Mouse (Mus musculus): Measurements from ENCODE around the gene Sft2d2. TPM values are rescaled to one million over a fixed set of nuclear protein-coding genes. Genes with fewer than 3 reads are reported as not detected.

Gene Sft2d2
- 7.0 and 7.3 TPM in 2 replicates for polyA plus RNA-seq (2012; rRNA removed)

DNA sequence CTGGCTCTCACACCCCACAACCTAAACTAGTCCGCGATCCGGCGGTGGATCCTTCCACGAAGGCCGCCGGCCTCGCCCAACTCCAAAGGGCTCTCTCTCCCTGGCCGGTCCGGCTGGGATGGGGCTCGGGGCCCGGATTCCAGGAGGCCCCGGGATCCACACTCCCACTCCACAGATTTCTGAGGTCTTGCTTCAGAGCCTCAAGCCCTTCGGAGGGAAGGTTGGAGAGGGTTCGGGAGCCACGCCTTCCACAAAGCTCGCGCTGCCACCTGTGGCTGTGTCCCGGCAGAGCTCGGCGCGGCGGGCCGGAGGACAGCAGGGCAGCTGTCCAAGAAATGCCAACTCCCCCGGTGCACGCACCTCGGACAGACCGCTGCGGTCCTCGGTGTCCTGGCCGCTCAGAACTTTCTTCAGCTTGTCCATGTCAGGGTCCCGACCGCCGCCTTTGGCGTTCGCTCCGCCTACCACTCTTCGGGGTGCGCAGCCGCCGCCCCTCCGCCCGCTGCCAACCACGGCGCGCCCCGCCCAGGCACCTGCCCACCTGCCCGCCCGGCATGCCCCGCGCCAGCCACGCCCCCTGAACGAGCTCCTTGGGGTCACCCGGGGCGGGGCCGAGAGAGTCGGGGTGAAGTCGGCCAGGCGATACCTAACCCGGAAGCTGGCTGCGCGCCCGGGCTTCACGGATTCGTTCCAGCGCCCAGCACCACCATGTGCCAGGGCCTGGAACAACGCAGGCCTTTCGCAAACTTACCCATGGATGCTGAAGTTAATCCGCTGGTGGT lies at the start of gene Sft2d2:
Gene Sft2d2, minus strand, starts transcription at position 559 of the 782 bp plus-strand sequence.

DNA sequence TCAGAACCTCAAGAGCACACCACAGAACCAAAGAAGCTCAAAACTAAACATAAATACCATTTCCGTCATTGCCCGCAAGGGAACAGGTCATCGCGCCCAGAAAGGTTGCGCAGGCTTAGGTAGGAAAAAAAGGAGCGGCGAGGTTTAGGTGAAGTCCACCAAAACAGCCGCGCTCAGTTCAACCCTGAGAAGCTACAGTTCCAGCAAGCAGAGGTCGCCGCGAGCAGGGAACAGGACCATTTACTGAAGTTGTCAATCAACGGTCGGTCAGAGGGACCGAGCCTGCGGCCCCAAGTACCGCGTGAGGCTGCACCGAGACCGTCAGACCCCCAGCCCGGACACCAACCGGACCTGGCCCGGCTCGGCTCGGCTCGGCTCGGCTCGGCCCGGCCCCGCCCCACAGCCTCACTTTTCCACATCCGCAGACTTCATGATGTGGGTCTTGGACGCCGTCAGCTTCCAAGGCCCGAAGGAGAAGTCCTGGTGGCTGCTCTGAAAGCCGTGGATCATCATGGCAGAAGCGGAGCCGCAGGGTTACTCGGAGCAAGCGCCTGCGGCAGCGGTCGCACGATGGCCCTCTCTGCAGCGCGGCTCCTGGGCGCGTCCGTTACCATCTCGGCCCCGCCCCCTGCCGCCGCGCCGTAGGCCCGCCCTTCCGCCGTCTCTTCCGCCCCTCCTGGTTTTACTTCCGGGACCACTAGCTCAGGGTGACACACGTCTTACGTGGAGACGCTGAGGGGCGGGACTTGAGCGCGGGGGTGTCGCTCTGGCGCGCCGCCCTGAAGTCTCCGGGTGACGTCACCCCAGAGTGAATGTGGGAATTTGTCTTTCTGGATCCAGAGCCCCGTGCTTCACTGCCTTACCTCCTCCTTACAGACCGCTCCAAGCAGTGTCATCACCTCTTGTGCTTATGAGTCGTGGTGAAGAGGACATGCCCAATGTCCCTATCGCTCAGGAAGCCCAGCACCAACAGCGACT lies 42.4 kb upstream of the Sft2d2 start, which contains the start of gene Tiprl:
Gene Tiprl, minus strand, starts transcription at position 676 of the 978 bp plus-strand sequence.

GRCm38 (mm10) chr1:165160723-165161405 lies 33.4 kb downstream of the Sft2d2 start, which contains the start of gene Tbx19:
Gene Tbx19, minus strand, starts transcription at chr1:165160773.

Other genes starting within 250 kb of the Sft2d2 start
- 0.09 and 0.11 TPM in 2 replicates for gene Tbx19, start 33.7 kb downstream of the Sft2d2 start, polyA plus RNA-seq (2012; rRNA removed)
- 95.7 and 95.9 TPM in 2 replicates for gene Tiprl, start 42.6 kb upstream of the Sft2d2 start, polyA plus RNA-seq (2012; rRNA removed)
- 29.7 and 31.1 TPM in 2 replicates for gene Gpr161, start 101.4 kb upstream of the Sft2d2 start, polyA plus RNA-seq (2012; rRNA removed)

Data from central nervous system, embryonic 18 days (tissue).